Mouse (Mus musculus): ENCODE data around the gene Edf1. TPM values are rescaled to one million over a fixed set of nuclear protein-coding genes. Genes with fewer than 3 reads are reported as not detected.
A peak's percentile ranks its signal among the peaks of the same experiment; 100 is the strongest.

Edf1 gene
- total RNA-seq, 2 experiments from 2014 or later, result 154 to 155 TPM

- intact Hi-C loops (cut with DNase I), result no loop called here
- DNase-seq, result no peak
Measured at GRCm38 (mm10) chr2:25560551-25560950, 2.9 kb downstream of the Edf1 start.

GRCm38 (mm10) chr2:25561946-25562345 lies 4.3 kb downstream of the Edf1 start:
- intact Hi-C loops (cut with DNase I), result no loop called here

GRCm38 (mm10) chr2:25565741-25566140 lies 8.1 kb downstream of the Edf1 start:
- intact Hi-C loops (cut with DNase I), result no loop called here
- no peak for DNase-seq

More at GRCm38 (mm10) chr2:25561946-25562345, 4.3 kb downstream of the Edf1 start:
- DNase-seq, result peak; percentile 25

GRCm38 (mm10) chr2:25566558-25566957 lies 8.9 kb downstream of the Edf1 start:
- intact Hi-C loops (cut with DNase I), result no loop called here
- DNase-seq, result no peak

GRCm38 (mm10) chr2:25568473-25569019 lies 10.9 kb downstream of the Edf1 start:
- intact Hi-C loops (cut with DNase I), result no loop called here
- no peak for DNase-seq

- DNase-seq, result no peak
- intact Hi-C loops (cut with DNase I), result no loop called here
Measured at GRCm38 (mm10) chr2:25569323-25569722, 11.7 kb downstream of the Edf1 start.

- intact Hi-C loops (cut with DNase I), result no loop called here
- DNase-seq, result no peak
Measured at GRCm38 (mm10) chr2:25571221-25571620, 13.6 kb downstream of the Edf1 start.

GRCm38 (mm10) chr2:25573068-25573467 lies 15.4 kb downstream of the Edf1 start:
- DNase-seq, result no peak
- intact Hi-C loops (cut with DNase I), result no loop called here

- peak; percentile 19 for DNase-seq
- intact Hi-C loops (cut with DNase I), result no loop called here
Measured at GRCm38 (mm10) chr2:25574136-25574535, 16.5 kb downstream of the Edf1 start.

- DNase-seq, result peak; percentile 97
- intact Hi-C loops (cut with DNase I), result no loop called here
Measured at GRCm38 (mm10) chr2:25574579-25575431, 17.2 kb downstream of the Edf1 start, which contains the start of the genes Mamdc4 and Phpt1. TSS of gene Mamdc4 (minus strand) at chr2:25574845. TSS of gene Phpt1 (minus strand) at chr2:25575224.

GRCm38 (mm10) chr2:25575432-25576027 lies 17.9 kb downstream of the Edf1 start:
- intact Hi-C loops (cut with DNase I), result no loop called here
- peak; percentile 51 for DNase-seq

- intact Hi-C loops (cut with DNase I), result no loop called here
- no peak for DNase-seq
Measured at GRCm38 (mm10) chr2:25576028-25576850, 18.6 kb downstream of the Edf1 start.

- intact Hi-C loops (cut with DNase I), result no loop called here
- DNase-seq, result peak; percentile 23
Measured at GRCm38 (mm10) chr2:25576965-25577891, 19.6 kb downstream of the Edf1 start.

GRCm38 (mm10) chr2:25577951-25578795 lies 20.5 kb downstream of the Edf1 start:
- intact Hi-C loops (cut with DNase I), result no loop called here

GRCm38 (mm10) chr2:25578796-25579736 lies 21.4 kb downstream of the Edf1 start:
- no peak for DNase-seq

More at GRCm38 (mm10) chr2:25577951-25578795, 20.5 kb downstream of the Edf1 start:
- peak; percentile 47 for DNase-seq

GRCm38 (mm10) chr2:25579737-25580460 lies 22.3 kb downstream of the Edf1 start:
- DNase-seq, result peak; percentile 55
- intact Hi-C loops (cut with DNase I), result no loop called here

More at GRCm38 (mm10) chr2:25578796-25579736, 21.4 kb downstream of the Edf1 start:
- intact Hi-C loops (cut with DNase I), result no loop called here

GRCm38 (mm10) chr2:25580621-25581101 lies 23.0 kb downstream of the Edf1 start:
- intact Hi-C loops (cut with DNase I), result no loop called here
- DNase-seq, result peak; percentile 24
